Mouse (Mus musculus) intestine, embryonic 14.5 days (tissue): ENCODE data around the gene Olfr1260. TPM values are rescaled to one million over a fixed set of nuclear protein-coding genes. Genes with fewer than 3 reads are reported as not detected.

ENCODE experiments used
- ATAC-seq: fragments of 200-750 bp; cut with Nextera tagmentation; replicated peaks from 2 replicates; pipeline ENCODE4 v1.8.0; 2017; ENCODE audit warnings: low read depth, moderate number of reproducible peaks, moderate TSS enrichment, moderate library complexity; ENCODE audit not compliant: low FRiP score, low TSS enrichment
- DNase-seq: peaks from one replicate; pipeline ENCODE4 v3.0.0-alpha.2; 2018; ENCODE audit warnings: low spot score
- H3K27ac ChIP-seq: fragments of 300-500 bp; sonication (generic); 2 replicates; pipeline ENCODE4 v1.5.1; 2014; ENCODE audit warnings: low read depth, mild to moderate bottlenecking, control low read depth
- H3K27me3 ChIP-seq: fragments of 300-500 bp; sonication (generic); replicated peaks from 2 replicates; pipeline ENCODE4 v1.6.1; 2014; ENCODE audit warnings: low read length, control low read depth; ENCODE audit not compliant: control insufficient read depth, insufficient read depth
- H3K36me3 ChIP-seq: fragments of 300-500 bp; sonication (generic); 2 replicates; pipeline ENCODE4 v1.6.1; 2014; ENCODE audit warnings: low read length, control low read depth; ENCODE audit not compliant: control insufficient read depth, insufficient read depth
- H3K4me1 ChIP-seq: fragments of 300-500 bp; sonication (generic); replicated peaks from 2 replicates; pipeline ENCODE4 v1.6.1; 2014; ENCODE audit warnings: low read length, control low read depth, mixed read lengths; ENCODE audit not compliant: control insufficient read depth, insufficient read depth
- H3K4me2 ChIP-seq: fragments of 300-500 bp; sonication (generic); 2 replicates; pipeline ENCODE4 v1.6.1; 2014; ENCODE audit warnings: low read length
- H3K4me3 ChIP-seq: fragments of 300-500 bp; sonication (generic); 2 replicates; pipeline ENCODE4 v1.5.1; 2014; ENCODE audit warnings: low read depth, low read length, control low read depth, mixed read lengths
- H3K9ac ChIP-seq: fragments of 300-500 bp; sonication (generic); 2 replicates; pipeline ENCODE4 v1.6.1; 2014; ENCODE audit warnings: mild to moderate bottlenecking, low read length
- H3K9me3 ChIP-seq: fragments of 300-500 bp; sonication (generic); 2 replicates; pipeline ENCODE4 v1.6.1; 2016; ENCODE audit warnings: low read length, control low read depth; ENCODE audit not compliant: control insufficient read depth
- WGBS: fragments of 180-500 bp; shearing (Covaris S2); extraction: QIAGEN DNeasy Blood & Tissue Kit; methylation state at CpG from one replicate; pipeline ENCODE4 v1.1.7; 2014; 5-methylcytosine and 5-hydroxymethylcytosine counted together
- polyA plus RNA-seq: library from polyadenylated mRNA; unstranded; fragments of >200 nt; fragmentation: Nextera tagmentation; extraction: Ambion mirVana; gene quantifications from 2 replicates; pipeline ENCODE4 v1.2.1, GENCODE M21; 2014

Olfr1260 gene
- polyA plus RNA-seq = not detected in 2 replicates

DNA sequence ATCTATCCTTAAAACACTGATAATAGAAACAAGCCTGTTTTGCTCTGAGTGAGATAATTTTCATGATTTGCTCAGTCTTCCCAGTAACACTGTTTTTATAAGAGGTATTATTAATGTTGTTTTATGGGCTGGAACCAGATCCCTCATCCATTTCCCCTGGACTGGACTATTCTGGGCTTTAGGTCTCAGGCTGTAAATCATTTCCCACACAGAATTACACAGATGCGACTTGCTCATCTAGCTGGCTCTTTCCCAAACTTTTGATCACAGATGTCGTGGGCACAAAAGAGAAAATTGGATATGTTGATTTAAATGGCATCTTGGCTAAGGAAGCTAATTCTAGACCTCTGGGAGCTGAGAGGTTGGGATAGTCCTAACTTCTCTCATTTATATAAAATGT is at the start of gene Olfr1260:
TSS of gene Olfr1260 (plus strand) at position 157 of the 400 bp plus-strand sequence.
- Histone ChIP-seq H3K27me3 (no peaks in the 10 kb centered on the region), H3K27ac (no peak within 1 kb of the TSS), H3K36me3 (no peaks in the 10 kb centered on the region), H3K4me3 (no peak within 1 kb of the TSS), H3K9ac (no peak within 1 kb of the TSS), H3K9me3 (no peaks in the 10 kb centered on the region), H3K4me2 (no peak within 1 kb of the TSS), H3K4me1 (no peaks in the 10 kb centered on the region)
- DNase-seq (no peak), ATAC-seq (no peak)
- 44% methylated on average over 2 of the region's 2 CpGs for WGBS

- Histone ChIP-seq H3K4me1 (no peaks in the 10 kb centered on the region), H3K4me2 (no peak within 1 kb of the TSS), H3K27ac (no peak within 1 kb of the TSS), H3K9ac (no peak within 1 kb of the TSS), H3K27me3 (no peaks in the 10 kb centered on the region), H3K9me3 (no peaks in the 10 kb centered on the region), H3K4me3 (no peak within 1 kb of the TSS), H3K36me3 (no peaks in the 10 kb centered on the region)
- DNase-seq (no peak), ATAC-seq (no peak)
These were observed 47.1 kb upstream of the Olfr1260 start, which contains the start of gene Olfr1258 for GRCm38 (mm10) chr2:89927009-89927408. TSS of gene Olfr1258 (plus strand) at chr2:89927309.

- ATAC-seq (no peak), DNase-seq (no peak)
- no peak within 1 kb of the TSS for H3K27ac ChIP-seq
- no peaks in the 10 kb centered on the region for H3K4me1 ChIP-seq
- H3K4me2 ChIP-seq = no peak within 1 kb of the TSS
- no peaks in the 10 kb centered on the region for H3K27me3 ChIP-seq
- H3K9ac ChIP-seq = no peak within 1 kb of the TSS
- H3K4me3 ChIP-seq = no peak within 1 kb of the TSS
- H3K9me3 ChIP-seq = no peaks in the 10 kb centered on the region
- H3K36me3 ChIP-seq = no peaks in the 10 kb centered on the region
- 82% methylated on average over 5 of the region's 5 CpGs for WGBS
These were observed 25.6 kb upstream of the Olfr1260 start, which contains the start of gene Olfr1259 for GRCm38 (mm10) chr2:89948564-89948963. TSS of gene Olfr1259 (minus strand) at chr2:89948664.

GRCm38 (mm10) chr2:89977709-89978108 is 3.6 kb downstream of the Olfr1260 start:
- Histone ChIP-seq H3K4me1 (no peaks in the 10 kb centered on the region), H3K9me3 (no peaks in the 10 kb centered on the region), H3K9ac (no peak overlapping the region), H3K36me3 (no peaks in the 10 kb centered on the region), H3K27ac (no peak overlapping the region), H3K27me3 (no peaks in the 10 kb centered on the region), H3K4me3 (no peak overlapping the region), H3K4me2 (no peak overlapping the region)
- DNase-seq (no peak), ATAC-seq (no peak)
- 88% methylated on average over 2 of the region's 2 CpGs for WGBS

DNA sequence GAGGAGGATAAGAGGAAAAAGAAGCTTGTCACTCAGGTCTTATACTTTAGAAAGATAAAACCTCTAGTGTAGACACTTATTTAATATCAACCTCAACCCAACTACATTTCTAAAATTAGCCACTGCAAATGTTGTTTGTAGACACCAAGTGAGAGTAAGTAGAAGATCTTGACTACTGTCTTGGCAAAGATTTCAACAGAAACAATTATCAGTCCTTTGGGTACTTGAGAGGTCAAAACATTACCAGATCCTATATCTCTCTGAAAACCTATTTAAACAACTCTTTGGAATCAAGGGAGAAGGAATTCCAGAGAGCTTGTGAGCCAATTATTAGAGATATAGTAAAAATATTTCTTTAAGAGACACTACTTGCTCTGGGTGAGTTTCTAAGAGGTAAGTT is 16.8 kb downstream of the Olfr1260 start, which contains the start of gene Olfr1261:
TSS of gene Olfr1261 (plus strand) at position 301 of the 400 bp plus-strand sequence.
- no peak within 1 kb of the TSS for H3K27ac ChIP-seq
- no peaks in the 10 kb centered on the region for H3K9me3 ChIP-seq
- no peaks in the 10 kb centered on the region for H3K36me3 ChIP-seq
- DNase-seq = no peak
- no peaks in the 10 kb centered on the region for H3K27me3 ChIP-seq
- no peak within 1 kb of the TSS for H3K9ac ChIP-seq
- no peak for ATAC-seq
- H3K4me3 ChIP-seq = no peak within 1 kb of the TSS
- no peak within 1 kb of the TSS for H3K4me2 ChIP-seq
- no peaks in the 10 kb centered on the region for H3K4me1 ChIP-seq

GRCm38 (mm10) chr2:89999845-90000244 is 25.7 kb downstream of the Olfr1260 start, which contains the start of gene Olfr1262:
TSS of gene Olfr1262 (plus strand) at chr2:90000145.
- H3K4me1 ChIP-seq = no peaks in the 10 kb centered on the region
- H3K36me3 ChIP-seq = no peaks in the 10 kb centered on the region
- H3K27me3 ChIP-seq = no peaks in the 10 kb centered on the region
- no peak within 1 kb of the TSS for H3K4me2 ChIP-seq
- no peak for DNase-seq
- H3K4me3 ChIP-seq = no peak within 1 kb of the TSS
- H3K9me3 ChIP-seq = no peaks in the 10 kb centered on the region
- ATAC-seq = no peak
- H3K27ac ChIP-seq = no peak within 1 kb of the TSS
- no peak within 1 kb of the TSS for H3K9ac ChIP-seq

DNA sequence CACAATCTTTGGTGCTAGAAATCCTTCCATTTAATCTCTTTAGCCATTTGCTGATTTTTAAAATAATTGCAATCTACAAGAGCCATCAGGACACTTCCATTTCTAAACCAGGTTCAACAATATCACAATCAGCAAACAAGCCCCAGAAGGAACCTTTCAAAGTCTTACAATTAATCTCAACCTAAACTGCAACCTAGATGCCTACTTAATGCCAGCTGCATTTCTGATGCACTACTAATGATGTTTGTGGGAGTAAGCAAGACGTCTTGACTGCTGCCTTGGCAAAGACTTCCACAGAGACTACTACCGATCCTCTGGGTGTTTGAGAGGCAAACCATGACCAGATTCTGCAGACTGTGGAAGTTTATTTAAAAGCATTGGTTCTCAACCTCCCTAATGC is 37.7 kb downstream of the Olfr1260 start, which contains the start of gene Olfr1263:
TSS of gene Olfr1263 (plus strand) at position 301 of the 400 bp plus-strand sequence.
- DNase-seq (no peak), ATAC-seq (no peak)
- Histone ChIP-seq H3K4me1 (no peaks in the 10 kb centered on the region), H3K9ac (no peak within 1 kb of the TSS), H3K36me3 (no peaks in the 10 kb centered on the region), H3K4me3 (no peak within 1 kb of the TSS), H3K9me3 (no peaks in the 10 kb centered on the region), H3K4me2 (no peak within 1 kb of the TSS), H3K27ac (no peak within 1 kb of the TSS), H3K27me3 (no peaks in the 10 kb centered on the region)
- WGBS = 75% methylated on average over 2 of the region's 2 CpGs

- no peak within 1 kb of the TSS for H3K4me3 ChIP-seq
- no peaks in the 10 kb centered on the region for H3K27me3 ChIP-seq
- no peak within 1 kb of the TSS for H3K9ac ChIP-seq
- H3K9me3 ChIP-seq = no peaks in the 10 kb centered on the region
- ATAC-seq (no peak), DNase-seq (no peak)
- 53% methylated on average over 2 of the region's 2 CpGs for WGBS
- H3K27ac ChIP-seq = no peak within 1 kb of the TSS
- no peak within 1 kb of the TSS for H3K4me2 ChIP-seq
- H3K36me3 ChIP-seq = no peaks in the 10 kb centered on the region
- H3K4me1 ChIP-seq = no peaks in the 10 kb centered on the region
These were observed 51.3 kb downstream of the Olfr1260 start, which contains the start of gene Olfr1264 for GRCm38 (mm10) chr2:90025477-90025876. TSS of gene Olfr1264 (minus strand) at chr2:90025577.
